Mouse (Mus musculus) MEL (cell line): Measurements from ENCODE around the gene Cfap36. TPM values are rescaled to one million over a fixed set of nuclear protein-coding genes. Genes with fewer than 3 reads are reported as not detected.

Experiments
- DNase-seq: peaks from one replicate; pipeline ENCODE4 v3.0.0; 2011; ENCODE audit warnings: low read depth, low spot score
- H3K27ac ChIP-seq: 2 replicates; pipeline ENCODE4 v1.5.1; 2012; ENCODE audit warnings: low read depth, mild to moderate bottlenecking, control low read depth, low read length, moderate library complexity; ENCODE audit not compliant: control insufficient read depth
- H3K27me3 ChIP-seq, 2 experiments: fragments of 150-350 bp in 1 of 2; sonication (generic) in 1 of 2; 2 replicates each; pipeline ENCODE4 v1.6.1; 2012; ENCODE audit warnings: low read length in 2 of 2, mild to moderate bottlenecking in 2 of 2, improper control_type of control experiment in 1 of 2, moderate library complexity in 1 of 2; ENCODE audit not compliant: insufficient read depth in 2 of 2, control insufficient read depth in 1 of 2
- H3K36me3 ChIP-seq, 2 experiments: 2 replicates each; pipeline ENCODE4 v1.6.1; 2012 to 2014; ENCODE audit warnings: low read length in 2 of 2, improper control_type of control experiment in 1 of 2, inconsistent platforms in 1 of 2, mild to moderate bottlenecking in 1 of 2; ENCODE audit not compliant: insufficient read depth in 2 of 2, control insufficient read depth in 1 of 2
- H3K4me1 ChIP-seq, 2 experiments: fragments of 150-350 bp in 1 of 2; sonication (generic) in 1 of 2; 2 replicates each; pipeline ENCODE4 v1.6.1; 2012; ENCODE audit warnings: low read length in 2 of 2, improper control_type of control experiment in 1 of 2, mild to moderate bottlenecking in 1 of 2; ENCODE audit not compliant: insufficient read depth in 2 of 2, control insufficient read depth in 1 of 2
- H3K4me3 ChIP-seq, 2 experiments: fragments of 150-350 bp in 1 of 2; sonication (generic) in 1 of 2; 2 replicates each; pipeline ENCODE4 v1.5.1; 2012; ENCODE audit warnings: low read depth in 2 of 2, low read length in 2 of 2, mild to moderate bottlenecking in 2 of 2, moderate library complexity in 2 of 2, control low read depth in 1 of 2, improper control_type of control experiment in 1 of 2; ENCODE audit not compliant: control insufficient read depth in 1 of 2, insufficient read depth in 1 of 2
- H3K79me2 ChIP-seq: 2 replicates; pipeline ENCODE4 v1.6.1; 2012; ENCODE audit warnings: mild to moderate bottlenecking, low read length, moderate library complexity; ENCODE audit not compliant: control insufficient read depth, poor library complexity, insufficient read depth
- H3K9ac ChIP-seq: 2 replicates; pipeline ENCODE4 v1.6.1; 2012; ENCODE audit warnings: low read depth, mild to moderate bottlenecking, control low read depth, low read length, moderate library complexity; ENCODE audit not compliant: control insufficient read depth, poor library complexity, severe bottlenecking
- H3K9me3 ChIP-seq: fragments of 150-350 bp; sonication (generic); replicated peaks from 2 replicates; pipeline ENCODE4 v1.6.1; 2012; ENCODE audit warnings: mild to moderate bottlenecking, low read length, improper control_type of control experiment, moderate library complexity; ENCODE audit not compliant: insufficient read depth
- BHLHE40 ChIP-seq: IDR thresholded peaks from 2 replicates; pipeline ENCODE4 v1.6.1; 2012; ENCODE audit warnings: low read depth, mild to moderate bottlenecking, inconsistent platforms, low read length, improper control_type of control experiment, borderline replicate concordance
- CHD1 ChIP-seq: IDR thresholded peaks from 2 replicates; pipeline ENCODE4 v1.6.1; 2012; ENCODE audit warnings: low read depth, mild to moderate bottlenecking, inconsistent platforms, low read length, improper control_type of control experiment
- CHD2 ChIP-seq: IDR thresholded peaks from 2 replicates; pipeline ENCODE4 v1.6.1; 2011; ENCODE audit warnings: low read length, improper control_type of control experiment
- ELF1 ChIP-seq: IDR thresholded peaks from 2 replicates; pipeline ENCODE4 v1.6.1; 2014; ENCODE audit warnings: low read depth, mild to moderate bottlenecking, inconsistent platforms, low read length, improper control_type of control experiment, moderate library complexity
- GABPA ChIP-seq: IDR thresholded peaks from 2 replicates; pipeline ENCODE4 v1.6.1; 2012; ENCODE audit warnings: low read depth, mild to moderate bottlenecking, inconsistent platforms, low read length, improper control_type of control experiment, moderate library complexity
- HCFC1 ChIP-seq: IDR thresholded peaks from 2 replicates; pipeline ENCODE4 v1.6.1; 2012; ENCODE audit warnings: low read depth, mild to moderate bottlenecking, inconsistent platforms, low read length, improper control_type of control experiment, moderate library complexity
- MAFK ChIP-seq: IDR thresholded peaks from 2 replicates; pipeline ENCODE4 v1.6.1; 2011; ENCODE audit warnings: low read depth, mild to moderate bottlenecking, low read length, improper control_type of control experiment, borderline replicate concordance
- MEF2A ChIP-seq: IDR thresholded peaks from 2 replicates; pipeline ENCODE4 v1.6.1; 2014; ENCODE audit warnings: low read depth, mild to moderate bottlenecking, inconsistent platforms, low read length, improper control_type of control experiment; ENCODE audit not compliant: poor library complexity, insufficient replicate concordance, severe bottlenecking; ENCODE audit errors: extremely low read depth
- MXI1 ChIP-seq: IDR thresholded peaks from 2 replicates; pipeline ENCODE4 v1.6.1; 2011; ENCODE audit warnings: mild to moderate bottlenecking, low read depth, low read length, improper control_type of control experiment
- MYB ChIP-seq: IDR thresholded peaks from 2 replicates; pipeline ENCODE4 v1.6.1; 2011; ENCODE audit warnings: mild to moderate bottlenecking, low read depth, low read length, improper control_type of control experiment
- POLR2A ChIP-seq, 2 experiments: IDR thresholded peaks; 2 replicates each; pipeline ENCODE4 v1.6.1; 2011 to 2012; ENCODE audit warnings: low read length in 2 of 2, mild to moderate bottlenecking in 2 of 2, control low read depth in 1 of 2, improper control_type of control experiment in 1 of 2, low read depth in 1 of 2, moderate library complexity in 1 of 2; ENCODE audit not compliant: control insufficient read depth in 1 of 2, insufficient read depth in 1 of 2, poor library complexity in 1 of 2
- POLR2AphosphoS2 ChIP-seq: IDR thresholded peaks from 2 replicates; pipeline ENCODE4 v1.6.1; 2011; ENCODE audit warnings: low read length, improper control_type of control experiment
- SIN3A ChIP-seq: IDR thresholded peaks from 2 replicates; pipeline ENCODE4 v1.6.1; 2012; ENCODE audit warnings: low read length, improper control_type of control experiment, inconsistent platforms
- SMC3 ChIP-seq: IDR thresholded peaks from 2 replicates; pipeline ENCODE4 v1.6.1; 2011; ENCODE audit warnings: low read depth, low read length, improper control_type of control experiment
- TAL1 ChIP-seq: IDR thresholded peaks from 2 replicates; pipeline ENCODE4 v1.6.1; 2012; ENCODE audit warnings: mild to moderate bottlenecking, inconsistent platforms, low read length, moderate library complexity, mixed read lengths
- TBP ChIP-seq: IDR thresholded peaks from 2 replicates; pipeline ENCODE4 v1.8.0; 2011; ENCODE audit warnings: low read depth, low read length, improper control_type of control experiment
- UBTF ChIP-seq: IDR thresholded peaks from 2 replicates; pipeline ENCODE4 v1.6.1; 2012; ENCODE audit warnings: low read depth, mild to moderate bottlenecking, inconsistent platforms, low read length, improper control_type of control experiment, moderate library complexity, borderline replicate concordance; ENCODE audit not compliant: insufficient read depth
- ZMIZ1 ChIP-seq: IDR thresholded peaks from 2 replicates; pipeline ENCODE4 v1.6.1; 2012; ENCODE audit warnings: low read depth, mild to moderate bottlenecking, inconsistent platforms, low read length, improper control_type of control experiment, moderate library complexity
- polyA plus RNA-seq, 2 experiments: library from polyadenylated mRNA; stranded (reverse) in 1 of 2; unstranded in 1 of 2; fragments of >175 nt in 1 of 2; fragments of >200 nt in 1 of 2; gene quantifications; 2 replicates each; pipeline versions ENCODE4 v1.2.1 to v1.2.4; 2012; ENCODE audit warnings: low replicate concordance in 2 of 2, low read depth in 1 of 2; ENCODE audit not compliant: insufficient read length in 2 of 2, insufficient read depth in 1 of 2, missing spikeins in 1 of 2
- total RNA-seq: library from RNA; depleted of rRNA; stranded (reverse); fragments of 300-350 nt; gene quantifications from 2 replicates; pipeline ENCODE4 v1.2.3, GENCODE M21; 2012

The Cfap36 gene
- total and polyA plus RNA-seq, 3 experiments: 17.8 to 18.8 TPM; not detected in 1

- H3K27me3 ChIP-seq: peaks cover 0 to 5% of the 10 kb centered on the region in 2 experiments; a peak in 2 of 4 replicates
- TF ChIP-seq ZMIZ1: no peak
- TF ChIP-seq ELF1: no peak
- TF ChIP-seq UBTF: no peak
- TF ChIP-seq MYB: no peak
- TF ChIP-seq MEF2A: no peak
- TF ChIP-seq BHLHE40: no peak
- no peak for TF ChIP-seq SMC3
- TF ChIP-seq SIN3A: no peak
- no peak for TF ChIP-seq GABPA
- H3K79me2 ChIP-seq: no peaks in the 10 kb centered on the region
- H3K9me3 ChIP-seq: no peaks in the 10 kb centered on the region
- DNase-seq: no peak
- H3K4me3 ChIP-seq: no peak overlapping the region
- H3K27ac ChIP-seq: no peak overlapping the region
- H3K9ac ChIP-seq: no peak overlapping the region
- no peaks in the 10 kb centered on the region for H3K4me1 ChIP-seq
- H3K36me3 ChIP-seq: no peaks in the 10 kb centered on the region
Measured at GRCm38 (mm10) chr11:29287305-29287704, 40.1 kb upstream of the Cfap36 start.

- Histone ChIP-seq H3K79me2 (no peaks in the 10 kb centered on the region), H3K4me3 (no peak overlapping the region), H3K9me3 (no peaks in the 10 kb centered on the region), H3K27me3 (peaks cover 0 to 5% of the 10 kb centered on the region in 2 experiments; a peak in 2 of 4 replicates), H3K9ac (no peak overlapping the region), H3K4me1 (no peaks in the 10 kb centered on the region), H3K36me3 (no peaks in the 10 kb centered on the region), H3K27ac (no peak overlapping the region)
- TF ChIP-seq UBTF (no peak), ELF1 (no peak), POLR2AphosphoS2 (no peak), ZMIZ1 (no peak), SMC3 (no peak), BHLHE40 (no peak), CHD2 (no peak), MXI1 (no peak), TBP (no peak), CHD1 (no peak), TAL1 (no peak), POLR2A (IDR thresholded peaks at IDR 0.05; ENCODE audit: control insufficient read depth in 1 of 2, insufficient read depth in 1 of 2, low read depth in 1 of 2, low read length in 2 of 2, poor library complexity in 1 of 2) (no peak), MAFK (no peak), SIN3A (no peak), HCFC1 (no peak)
- no peak for DNase-seq
Measured at GRCm38 (mm10) chr11:29286040-29286439, 38.8 kb upstream of the Cfap36 start.
